Mouse (Mus musculus) ovary, adult 18-20 months (tissue): Measurements from ENCODE around the gene Hoxa9.

Experiments
- DNase-seq: peaks from one replicate; pipeline ENCODE4 v3.0.0; 2022; ENCODE audit warnings: low spot score, mixed read lengths

Gene Hoxa9

GRCm38 (mm10) chr6:52182030-52182429 lies 48.9 kb downstream of the Hoxa9 start:
- DNase-seq: no peak

DNA sequence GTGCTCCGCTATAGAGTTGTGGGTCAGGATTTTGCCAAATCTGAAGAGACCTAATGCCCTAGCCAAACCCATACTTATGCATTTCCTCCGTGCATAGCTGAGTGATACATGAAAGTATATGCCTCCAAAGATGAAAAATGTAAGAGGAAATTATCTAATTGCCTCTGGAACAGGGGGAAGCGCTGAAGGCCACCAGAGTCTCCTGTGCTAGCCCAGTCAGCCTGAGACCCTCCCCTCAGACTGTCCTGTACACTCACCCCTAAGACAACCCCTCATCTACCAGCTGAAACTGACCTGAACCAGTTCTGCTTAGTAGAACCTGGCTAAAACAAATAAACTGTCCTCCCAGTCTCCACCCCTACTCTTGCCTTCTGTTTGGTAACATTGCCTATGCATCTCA lies 50.2 kb downstream of the Hoxa9 start:
- no peak for DNase-seq

DNA sequence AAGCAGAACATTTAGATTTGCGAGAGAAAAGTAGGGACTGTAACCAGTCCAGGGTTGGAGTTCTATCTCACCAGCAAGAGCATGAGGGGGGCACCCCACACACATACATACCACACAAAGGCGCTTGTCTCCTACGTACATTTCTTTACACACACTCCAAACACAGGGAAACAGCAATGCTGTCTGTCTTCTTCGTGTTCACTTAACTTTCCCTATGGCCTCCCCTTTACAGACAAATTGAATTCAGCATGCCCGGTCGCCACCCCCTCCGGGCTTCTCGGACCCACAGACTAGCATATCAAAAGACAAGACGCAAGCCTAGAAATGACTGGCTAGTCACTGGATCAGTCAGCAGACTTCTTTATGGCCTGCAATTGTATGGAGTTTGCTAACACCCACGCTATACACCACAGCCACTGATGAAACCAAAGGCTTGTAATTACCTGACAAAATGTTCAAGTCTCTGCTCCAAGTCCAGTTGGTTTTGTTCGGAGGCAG lies 50.6 kb downstream of the Hoxa9 start:
- no peak for DNase-seq

- no peak for DNase-seq
Measured at GRCm38 (mm10) chr6:52179690-52180089, 51.2 kb downstream of the Hoxa9 start.

DNA sequence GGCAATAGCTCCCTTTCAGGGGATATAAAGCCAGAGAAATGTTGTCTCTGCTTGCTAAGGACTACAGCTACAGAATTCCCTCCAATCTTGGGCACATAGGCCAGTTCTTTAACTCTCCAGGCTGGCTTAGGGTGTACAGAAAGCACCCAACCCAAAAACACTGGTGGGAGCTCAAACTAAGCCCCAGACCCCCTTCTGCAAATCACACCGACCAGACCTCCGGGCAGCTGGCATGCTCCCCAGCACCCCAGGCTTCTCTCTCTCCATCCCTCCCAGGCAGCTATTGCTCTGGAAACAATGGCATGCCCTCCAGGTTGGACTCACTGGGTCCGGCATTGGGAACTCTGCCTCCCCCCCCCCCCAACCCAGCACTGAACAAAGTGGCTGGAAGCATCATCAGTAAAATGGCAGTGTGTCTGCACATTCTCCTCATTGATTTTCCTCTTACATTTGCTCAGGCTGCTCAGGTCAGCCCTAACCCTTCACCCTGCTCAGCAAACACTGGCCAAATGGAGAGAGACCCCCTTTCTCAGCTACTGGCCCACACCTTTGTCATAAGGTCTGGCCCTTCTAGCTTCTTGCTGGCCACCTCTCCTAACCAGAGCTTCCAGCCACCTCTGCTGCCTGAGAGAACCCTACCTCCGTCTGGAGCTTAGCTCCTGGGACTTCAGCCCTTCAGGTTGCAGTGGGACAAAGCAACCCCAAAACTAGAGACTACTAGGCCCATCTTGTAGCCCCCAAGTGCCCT lies 51.8 kb downstream of the Hoxa9 start:
- DNase-seq: no peak

- DNase-seq: no peak
Measured at GRCm38 (mm10) chr6:52177806-52178205, 53.1 kb downstream of the Hoxa9 start.

DNA sequence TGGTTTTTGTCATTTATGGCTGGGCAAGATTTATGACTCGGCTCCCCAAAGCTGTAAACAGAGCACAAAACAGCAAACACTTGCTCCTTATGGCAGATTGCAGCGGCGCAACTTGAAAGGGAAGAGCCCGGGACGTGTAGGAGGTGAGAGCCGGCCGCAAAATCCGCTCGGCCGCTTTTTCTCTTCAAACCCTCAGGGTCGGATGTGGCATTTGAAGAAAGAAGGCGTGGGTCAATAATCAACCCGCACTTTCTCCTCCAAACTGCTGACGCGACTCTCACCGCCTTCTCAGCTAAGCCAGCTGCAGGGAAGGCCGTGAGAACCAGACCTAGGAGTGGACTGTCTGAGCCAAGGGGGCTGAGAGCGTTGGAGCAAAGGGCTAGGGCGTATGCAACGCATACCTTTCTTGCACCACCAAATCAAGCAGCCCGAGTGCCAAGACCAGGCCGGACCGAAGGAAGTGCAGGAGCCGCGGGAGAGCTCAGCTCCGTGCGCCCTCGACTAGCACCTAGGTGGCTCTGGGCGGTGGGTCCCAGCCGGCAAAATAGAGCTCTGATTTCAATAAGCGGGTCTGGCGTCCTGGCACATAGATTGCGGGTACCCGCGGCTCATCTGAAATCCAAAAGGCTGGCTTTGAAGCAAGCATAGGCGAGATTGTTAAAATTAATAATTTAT lies 53.7 kb downstream of the Hoxa9 start, which contains the start of gene 5730596B20Rik:
Gene 5730596B20Rik, plus strand, starts transcription at position 438 of the 675 bp plus-strand sequence.
- no peak for DNase-seq

DNA sequence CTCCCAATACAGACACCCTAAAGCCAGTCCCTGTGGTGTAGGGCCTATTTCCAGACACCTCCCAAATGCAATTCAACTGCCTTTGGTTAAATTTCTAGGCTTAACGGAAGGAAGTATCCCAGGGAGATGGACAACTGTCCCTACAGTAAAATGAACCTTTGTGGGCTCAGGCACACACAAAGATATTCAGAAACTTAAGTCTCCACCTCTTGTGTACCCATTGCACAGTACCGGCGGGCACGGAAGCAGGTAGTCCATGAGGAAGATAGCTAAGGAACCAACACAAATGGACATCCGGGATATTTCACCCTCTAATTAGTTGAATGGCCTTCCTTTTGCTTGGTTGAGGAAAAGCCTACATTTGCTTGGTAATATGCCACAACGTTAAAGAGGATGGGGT lies 54.5 kb downstream of the Hoxa9 start:
- no peak for DNase-seq

DNA sequence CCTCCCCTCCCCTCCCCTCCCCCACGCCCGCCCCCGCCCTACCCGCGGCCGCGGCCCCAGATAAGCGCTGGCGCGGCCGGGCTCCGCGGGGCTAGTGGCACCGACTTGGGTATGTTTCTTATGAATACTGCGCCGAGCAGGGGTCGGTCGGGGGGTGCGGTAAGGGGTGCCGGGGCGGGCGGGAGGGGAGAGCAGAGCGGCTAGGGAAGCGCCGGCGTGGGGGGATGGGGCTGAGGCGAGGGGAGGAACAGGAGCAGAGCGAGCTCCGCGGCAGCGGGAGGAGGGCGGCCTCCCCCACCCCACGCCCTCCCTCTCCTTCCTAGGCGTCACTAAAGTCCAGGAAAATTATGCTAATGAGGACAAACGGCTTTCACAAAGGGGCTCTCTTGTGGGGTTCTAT lies 55.0 kb downstream of the Hoxa9 start:
- DNase-seq: no peak

DNA sequence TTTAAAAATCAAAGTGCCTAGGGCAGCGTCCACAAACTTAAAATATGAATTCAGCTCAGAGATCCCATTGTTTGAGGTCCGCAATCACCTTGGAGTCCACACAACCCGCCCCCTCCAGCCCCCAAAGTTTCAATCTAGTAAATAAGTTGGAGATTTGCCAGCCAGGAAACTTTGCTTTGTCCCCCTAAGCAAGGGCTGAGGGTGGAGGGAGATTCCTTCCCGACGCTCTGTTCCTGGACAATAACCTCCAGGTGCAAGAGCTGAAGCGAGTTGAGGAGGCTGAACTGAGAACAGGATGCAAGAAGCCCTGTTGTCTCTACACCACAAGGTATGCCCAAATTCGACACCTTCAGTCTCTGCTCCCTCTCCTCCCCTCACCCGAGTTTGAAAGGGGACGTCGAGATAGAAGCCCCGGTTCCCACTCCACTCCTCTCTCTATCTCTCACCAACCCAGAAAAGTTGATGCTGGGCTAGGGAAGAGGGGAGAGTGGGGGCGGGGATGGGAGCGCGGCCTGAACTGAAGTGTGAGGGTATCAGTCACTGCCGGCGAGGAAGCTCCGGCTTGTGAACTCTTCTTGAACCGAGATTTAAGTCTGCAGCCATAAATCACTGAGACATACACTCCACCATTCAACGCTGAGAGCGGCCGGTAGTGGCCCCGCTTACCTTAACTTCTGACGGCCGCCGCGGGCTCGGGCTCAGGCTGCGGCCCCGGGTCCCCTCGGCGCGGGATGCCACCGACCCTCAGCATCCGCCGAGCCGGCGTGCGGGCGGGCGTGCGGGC lies 55.7 kb downstream of the Hoxa9 start:
- no peak for DNase-seq

- no peak for DNase-seq
Measured at GRCm38 (mm10) chr6:52173648-52174047, 57.2 kb downstream of the Hoxa9 start.
